Mouse (Mus musculus): ENCODE data around the gene Neb. TPM values are rescaled to one million over a fixed set of nuclear protein-coding genes. Genes with fewer than 3 reads are reported as not detected.
A peak's percentile ranks its signal among the peaks of the same experiment; 100 is the strongest.

Gene Neb
- polyA plus RNA-seq, 1 experiment from 2014 or later = 3.5 TPM

DNA sequence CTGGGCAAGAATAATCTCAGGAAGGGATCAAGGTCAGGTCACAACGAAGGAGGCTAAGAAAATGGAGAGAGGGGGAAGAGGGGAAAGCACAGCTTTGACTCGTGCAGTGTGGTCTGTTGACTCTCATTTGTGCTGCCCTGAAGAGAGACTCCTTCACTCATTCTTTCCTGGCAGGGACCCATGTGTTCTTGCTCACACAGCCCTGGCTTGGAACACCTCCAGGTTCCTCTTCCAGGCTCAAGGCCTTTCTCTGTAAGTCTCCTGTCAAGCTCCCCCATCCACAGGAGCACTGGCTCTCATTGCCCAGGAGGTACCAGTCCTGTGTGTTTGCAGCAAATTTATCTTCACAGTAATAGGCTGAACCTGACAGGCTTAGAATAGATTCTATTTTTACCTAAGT lies 7.2 kb downstream of the Neb start:
- Histone ChIP-seq H3K4me1 (replicated peaks) (no peaks in the 10 kb centered on the region), H3K4me2 (no peak overlapping the region), H3K27ac (replicated peaks) (no peak overlapping the region), H3K27me3 (no peaks in the 10 kb centered on the region), H3K9ac (no peak overlapping the region), H3K9me3 (no peaks in the 10 kb centered on the region), H3K4me3 (no peak overlapping the region), H3K36me3 (no peaks in the 10 kb centered on the region)
- ATAC-seq (ENCODE audit: low read depth) = no peak
- 79% methylated on average over 2 of the region's 2 CpGs for WGBS

DNA sequence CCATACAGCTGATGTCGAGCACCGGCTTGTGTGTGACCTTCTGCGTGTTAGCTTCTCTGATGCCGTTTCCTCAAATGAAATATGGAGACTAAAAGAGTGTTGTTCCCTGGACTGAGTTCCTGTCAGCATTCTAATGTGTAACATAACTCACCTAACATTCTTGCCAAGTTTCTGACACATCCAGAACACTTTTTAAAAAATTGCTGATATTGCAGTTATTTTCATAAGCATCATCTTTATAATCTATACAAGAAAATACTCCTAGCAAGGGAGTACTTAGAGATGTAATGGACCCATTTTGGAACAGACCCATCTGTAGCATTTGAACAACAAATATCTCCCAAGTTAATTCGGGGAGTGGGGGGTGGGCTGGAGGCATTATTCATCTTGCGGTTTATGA lies 8.7 kb downstream of the Neb start:
- no peak for ATAC-seq (ENCODE audit: low read depth)
- no peaks in the 10 kb centered on the region for H3K9me3 ChIP-seq
- no peaks in the 10 kb centered on the region for H3K36me3 ChIP-seq
- H3K4me3 ChIP-seq = no peak overlapping the region
- H3K4me1 ChIP-seq (replicated peaks) = 0 out of 2 replicates have a peak, but pooled peaks cover 5% of the 10 kb centered on the region
- H3K4me2 ChIP-seq = no peak overlapping the region
- 85% methylated on average over 6 of the region's 6 CpGs for WGBS
- H3K27ac ChIP-seq (replicated peaks) = no peak overlapping the region
- H3K9ac ChIP-seq = no peak overlapping the region
- H3K27me3 ChIP-seq = no peaks in the 10 kb centered on the region

DNA sequence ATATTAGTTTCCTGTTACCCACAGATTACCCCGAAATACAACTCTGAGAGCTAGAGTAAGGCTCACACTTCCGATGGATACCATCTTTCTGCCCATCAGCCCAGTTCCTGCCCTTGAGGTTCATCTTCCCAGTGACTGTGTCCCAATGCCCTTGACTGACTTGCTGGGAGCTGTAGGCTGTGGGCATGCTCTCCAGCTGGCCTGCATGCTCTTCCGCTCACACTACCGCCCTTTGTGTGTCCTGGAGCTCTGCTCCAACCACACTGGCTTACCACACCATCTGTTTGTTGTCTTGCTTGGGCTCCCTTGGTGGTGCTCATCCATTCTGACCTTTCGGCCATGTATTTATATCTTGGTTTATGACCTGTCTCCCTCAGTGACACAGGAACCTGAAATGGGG lies 10.6 kb downstream of the Neb start:
- Histone ChIP-seq H3K4me1 (replicated peaks) (0 out of 2 replicates have a peak, but pooled peaks cover 9% of the 10 kb centered on the region), H3K9ac (no peak overlapping the region), H3K4me3 (no peak overlapping the region), H3K27ac (replicated peaks) (no peak overlapping the region), H3K27me3 (no peaks in the 10 kb centered on the region), H3K36me3 (no peaks in the 10 kb centered on the region), H3K4me2 (no peak overlapping the region), H3K9me3 (no peaks in the 10 kb centered on the region)
- WGBS = 90% methylated on average over 5 of the region's 5 CpGs
- ATAC-seq (ENCODE audit: low read depth) = no peak

DNA sequence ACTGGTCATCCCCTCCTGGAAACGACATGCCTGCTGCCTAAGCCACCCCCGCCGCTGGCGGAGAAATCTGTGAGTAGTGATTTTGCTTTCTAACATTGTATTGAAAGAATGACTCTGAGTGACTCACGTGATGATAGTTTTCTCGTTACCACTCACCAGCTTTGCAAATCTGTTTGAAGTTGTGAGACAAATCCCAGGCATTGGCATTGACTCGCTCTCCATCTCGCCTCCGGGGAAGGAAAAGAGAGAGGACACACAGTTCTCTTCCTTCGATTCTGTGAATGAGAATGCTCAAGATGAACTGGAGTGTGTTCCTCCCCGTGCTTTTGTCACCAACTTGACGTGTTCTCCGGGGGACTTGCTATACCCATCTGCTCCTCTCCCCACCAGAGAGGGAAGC lies 11.0 kb downstream of the Neb start:
- no peaks in the 10 kb centered on the region for H3K9me3 ChIP-seq
- no peaks in the 10 kb centered on the region for H3K36me3 ChIP-seq
- H3K27ac ChIP-seq (replicated peaks) = no peak overlapping the region
- no peak overlapping the region for H3K4me3 ChIP-seq
- no peaks in the 10 kb centered on the region for H3K27me3 ChIP-seq
- 79% methylated on average over 13 of the region's 13 CpGs for WGBS
- no peak overlapping the region for H3K9ac ChIP-seq
- no peak for ATAC-seq (ENCODE audit: low read depth)
- H3K4me1 ChIP-seq (replicated peaks) = 0 out of 2 replicates have a peak, but pooled peaks cover 9% of the 10 kb centered on the region
- no peak overlapping the region for H3K4me2 ChIP-seq

DNA sequence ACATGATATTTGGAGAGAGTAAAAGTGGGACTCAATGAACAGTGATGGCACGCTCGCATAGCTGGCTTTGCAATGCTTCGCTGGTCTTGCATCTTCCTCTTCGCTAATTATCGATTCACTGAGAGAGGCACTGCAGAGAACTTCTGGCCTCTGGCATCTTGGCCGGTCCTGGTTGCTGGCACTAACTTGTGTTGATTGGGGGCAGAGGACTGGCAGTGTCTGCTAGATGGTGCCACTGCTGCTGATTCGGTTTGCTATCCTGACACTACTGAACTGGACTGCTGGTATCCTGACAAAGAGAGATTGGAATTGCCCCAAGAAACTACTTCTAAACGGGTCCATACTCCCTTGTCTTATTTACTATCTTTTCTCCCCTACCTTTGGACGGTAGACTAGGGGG lies 17.2 kb downstream of the Neb start:
- Histone ChIP-seq H3K9ac (no peak overlapping the region), H3K36me3 (no peaks in the 10 kb centered on the region), H3K27ac (replicated peaks) (no peak overlapping the region), H3K4me1 (replicated peaks) (peaks cover 19% of the 10 kb centered on the region), H3K4me2 (no peak overlapping the region), H3K4me3 (no peak overlapping the region), H3K9me3 (no peaks in the 10 kb centered on the region), H3K27me3 (no peaks in the 10 kb centered on the region)
- ATAC-seq (ENCODE audit: low read depth) = no peak
- 94% methylated on average over 9 of the region's 9 CpGs for WGBS

DNA sequence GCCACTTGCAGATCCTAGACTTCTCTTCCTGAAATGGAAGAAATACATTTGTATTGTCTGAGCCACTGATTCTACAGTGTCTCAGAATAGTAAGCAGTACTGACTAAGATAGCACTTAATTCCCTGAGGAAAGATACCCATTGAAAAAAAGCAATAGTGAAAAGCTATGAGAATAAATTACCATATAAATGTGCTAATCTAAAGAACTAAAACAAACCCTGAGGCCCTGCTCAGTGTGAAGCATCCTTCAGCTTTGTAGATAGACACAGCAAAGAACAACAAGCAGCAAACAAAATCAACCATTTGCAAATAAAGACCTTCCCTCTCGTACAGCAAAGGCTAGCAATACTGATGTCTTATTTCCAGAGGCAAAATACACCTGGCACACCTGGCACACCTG lies 18.6 kb downstream of the Neb start:
- ATAC-seq (ENCODE audit: low read depth) = peak; percentile 85
- Histone ChIP-seq H3K9me3 (no peaks in the 10 kb centered on the region), H3K36me3 (no peaks in the 10 kb centered on the region), H3K27ac (replicated peaks) (peak overlapping the region; percentile 68), H3K27me3 (no peaks in the 10 kb centered on the region), H3K4me3 (no peak overlapping the region), H3K9ac (no peak overlapping the region), H3K4me1 (replicated peaks) (peaks cover 15% of the 10 kb centered on the region), H3K4me2 (no peak overlapping the region)
- 47% methylated on average over 1 of the region's 1 CpGs for WGBS

DNA sequence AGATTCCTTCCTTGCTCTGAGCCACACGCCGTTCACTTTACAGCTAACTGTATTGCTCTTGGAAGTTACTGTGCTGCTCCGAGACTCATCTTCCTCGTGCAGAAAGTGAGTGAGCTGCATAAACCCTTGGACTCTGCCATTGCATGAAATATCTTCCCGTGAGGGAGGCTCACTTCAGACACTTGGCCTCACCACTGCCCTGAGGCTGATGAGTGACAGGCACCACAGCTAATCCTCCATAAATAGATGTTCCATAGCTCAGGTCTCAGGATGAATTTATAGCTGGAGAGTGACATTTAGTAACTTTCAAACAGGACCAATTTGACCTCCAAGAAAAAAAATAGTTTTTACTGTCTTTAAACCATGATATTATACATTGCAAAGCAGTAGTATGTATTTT lies 20.1 kb downstream of the Neb start:
- 85% methylated on average over 5 of the region's 5 CpGs for WGBS
- ATAC-seq (ENCODE audit: low read depth) = no peak

DNA sequence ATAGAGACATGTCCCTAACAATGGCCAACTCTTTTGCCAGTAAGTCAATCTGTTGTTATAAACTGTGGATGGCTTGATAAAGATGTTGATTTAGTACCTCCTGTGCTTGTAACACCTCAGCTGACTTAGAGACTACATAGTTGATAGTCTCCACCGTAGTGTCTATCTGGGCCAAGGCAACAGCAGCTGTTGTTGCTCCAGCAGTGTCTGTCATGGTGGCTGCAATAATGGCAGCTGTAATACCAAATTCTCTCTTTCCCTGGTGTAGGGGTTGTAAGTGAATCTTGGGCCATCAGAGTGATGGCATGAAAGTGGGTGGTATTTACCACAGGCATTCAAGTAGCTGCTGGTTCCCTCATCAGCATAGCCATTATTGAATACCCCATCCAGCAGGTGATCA lies 27.2 kb downstream of the Neb start:
- Histone ChIP-seq H3K4me1 (replicated peaks) (no peaks in the 10 kb centered on the region), H3K9ac (no peak overlapping the region), H3K27ac (replicated peaks) (no peak overlapping the region), H3K4me3 (no peak overlapping the region), H3K4me2 (no peak overlapping the region), H3K36me3 (no peaks in the 10 kb centered on the region), H3K9me3 (0 out of 2 replicates have a peak, but pooled peaks cover 3% of the 10 kb centered on the region), H3K27me3 (no peaks in the 10 kb centered on the region)
- no peak for ATAC-seq (ENCODE audit: low read depth)
- WGBS = 87% methylated on average over 1 of the region's 1 CpGs

More for the DNA sequence above, 20.1 kb downstream of the Neb start:
- Histone ChIP-seq H3K4me3 (no peak overlapping the region), H3K36me3 (no peaks in the 10 kb centered on the region), H3K9me3 (no peaks in the 10 kb centered on the region), H3K27me3 (no peaks in the 10 kb centered on the region), H3K4me2 (no peak overlapping the region), H3K9ac (no peak overlapping the region), H3K27ac (replicated peaks) (no peak overlapping the region), H3K4me1 (replicated peaks) (peaks cover 10% of the 10 kb centered on the region)

DNA sequence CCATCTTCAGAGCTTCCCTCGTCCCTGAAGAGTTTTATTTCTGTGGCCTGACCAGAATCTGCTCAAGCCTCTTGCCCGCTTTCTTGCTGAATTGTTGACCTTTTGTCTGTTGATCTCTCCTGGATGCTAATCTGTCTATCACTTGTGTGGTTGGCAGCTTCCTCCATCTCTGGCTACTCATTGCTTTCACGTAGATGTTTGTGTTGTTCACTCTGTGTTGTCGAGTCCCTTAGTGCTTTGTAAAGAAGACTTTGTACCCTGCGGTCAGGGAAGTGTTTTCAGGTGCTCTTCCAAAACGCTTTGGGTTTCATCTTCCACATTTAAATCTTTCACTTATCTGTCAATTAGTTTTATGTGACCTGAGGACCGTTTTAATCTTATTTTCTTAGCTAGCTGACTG lies 37.3 kb downstream of the Neb start:
- no peak overlapping the region for H3K4me3 ChIP-seq
- H3K4me1 ChIP-seq (replicated peaks) = no peaks in the 10 kb centered on the region
- H3K9me3 ChIP-seq = no peaks in the 10 kb centered on the region
- H3K27ac ChIP-seq (replicated peaks) = no peak overlapping the region
- ATAC-seq (ENCODE audit: low read depth) = no peak
- no peaks in the 10 kb centered on the region for H3K36me3 ChIP-seq
- WGBS = 83% methylated on average over 7 of the region's 7 CpGs
- no peaks in the 10 kb centered on the region for H3K27me3 ChIP-seq
- H3K4me2 ChIP-seq = no peak overlapping the region
- H3K9ac ChIP-seq = no peak overlapping the region

DNA sequence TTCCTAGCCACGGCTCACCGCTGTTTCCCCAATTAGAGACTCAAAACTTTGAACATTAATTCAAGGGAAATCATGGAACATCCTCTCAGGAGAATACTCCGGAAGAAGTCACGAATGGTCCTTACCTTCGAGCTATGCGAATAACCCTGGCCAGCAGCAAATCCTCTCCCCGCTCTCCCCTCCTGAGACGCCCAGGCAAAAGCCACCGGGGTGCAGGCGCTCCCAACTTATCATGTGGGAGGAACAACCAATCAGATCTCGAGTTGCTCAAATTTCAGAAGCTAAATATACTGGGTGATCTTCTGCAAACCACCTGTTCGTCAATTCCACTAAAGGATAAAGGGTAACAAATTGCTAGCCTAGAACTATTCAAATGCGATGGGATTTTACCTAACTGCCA lies 42.7 kb downstream of the Neb start:
- H3K27ac ChIP-seq (replicated peaks) = no peak overlapping the region
- no peaks in the 10 kb centered on the region for H3K4me1 ChIP-seq (replicated peaks)
- no peaks in the 10 kb centered on the region for H3K9me3 ChIP-seq
- no peak for ATAC-seq (ENCODE audit: low read depth)
- H3K4me2 ChIP-seq = no peak overlapping the region
- WGBS = 85% methylated on average over 13 of the region's 13 CpGs
- H3K4me3 ChIP-seq = no peak overlapping the region
- H3K9ac ChIP-seq = no peak overlapping the region
- H3K36me3 ChIP-seq = no peaks in the 10 kb centered on the region
- no peaks in the 10 kb centered on the region for H3K27me3 ChIP-seq

DNA sequence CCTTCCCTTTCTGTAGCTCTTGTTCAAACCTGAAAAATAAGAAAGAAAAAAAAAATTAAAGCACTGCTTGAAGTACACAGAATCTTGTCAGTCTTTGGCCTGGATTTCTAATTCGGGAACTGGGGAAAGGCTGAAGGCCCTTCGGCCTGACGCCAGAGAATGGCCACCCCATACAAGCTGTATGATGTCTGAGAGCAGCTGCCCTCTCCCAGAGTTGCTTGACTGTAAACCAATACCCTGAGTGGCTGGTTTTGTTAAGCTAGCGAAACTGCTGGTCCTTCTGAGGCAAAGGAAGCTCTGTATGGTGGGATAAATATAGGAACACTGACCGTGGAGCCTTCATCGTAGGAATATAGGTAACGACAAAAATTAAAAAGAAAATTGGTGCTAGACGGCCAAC lies 43.2 kb downstream of the Neb start:
- ATAC-seq (ENCODE audit: low read depth) = no peak
- 93% methylated on average over 8 of the region's 8 CpGs for WGBS
- H3K4me3 ChIP-seq = no peak overlapping the region
- H3K9me3 ChIP-seq = no peaks in the 10 kb centered on the region
- H3K4me2 ChIP-seq = no peak overlapping the region
- H3K9ac ChIP-seq = no peak overlapping the region
- no peaks in the 10 kb centered on the region for H3K27me3 ChIP-seq
- H3K27ac ChIP-seq (replicated peaks) = no peak overlapping the region
- H3K36me3 ChIP-seq = no peaks in the 10 kb centered on the region
- H3K4me1 ChIP-seq (replicated peaks) = no peaks in the 10 kb centered on the region

DNA sequence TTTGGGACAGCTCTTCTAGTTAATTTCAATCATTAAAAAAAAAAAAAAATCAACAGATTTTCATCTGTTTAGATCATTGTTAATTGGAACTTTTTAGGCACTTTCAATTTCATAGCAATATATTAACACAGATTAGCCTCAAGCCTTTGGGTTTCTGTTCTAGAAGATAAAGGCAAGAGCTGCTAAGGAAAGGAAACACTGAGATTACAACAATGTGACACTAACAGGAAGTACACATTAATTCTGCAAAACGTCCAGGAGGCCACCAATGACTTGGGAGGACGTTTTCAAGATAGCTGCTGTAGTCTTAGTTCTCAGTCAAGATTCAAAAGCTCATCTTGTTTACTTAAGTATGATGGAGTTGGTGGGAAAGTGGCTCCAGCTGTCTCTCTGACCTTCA lies 44.7 kb downstream of the Neb start:
- Histone ChIP-seq H3K4me1 (replicated peaks) (no peaks in the 10 kb centered on the region), H3K27ac (replicated peaks) (no peak overlapping the region), H3K4me2 (no peak overlapping the region), H3K9me3 (no peaks in the 10 kb centered on the region), H3K36me3 (no peaks in the 10 kb centered on the region), H3K4me3 (no peak overlapping the region), H3K27me3 (no peaks in the 10 kb centered on the region), H3K9ac (no peak overlapping the region)
- 48% methylated on average over 2 of the region's 2 CpGs for WGBS
- ATAC-seq (ENCODE audit: low read depth) = no peak

DNA sequence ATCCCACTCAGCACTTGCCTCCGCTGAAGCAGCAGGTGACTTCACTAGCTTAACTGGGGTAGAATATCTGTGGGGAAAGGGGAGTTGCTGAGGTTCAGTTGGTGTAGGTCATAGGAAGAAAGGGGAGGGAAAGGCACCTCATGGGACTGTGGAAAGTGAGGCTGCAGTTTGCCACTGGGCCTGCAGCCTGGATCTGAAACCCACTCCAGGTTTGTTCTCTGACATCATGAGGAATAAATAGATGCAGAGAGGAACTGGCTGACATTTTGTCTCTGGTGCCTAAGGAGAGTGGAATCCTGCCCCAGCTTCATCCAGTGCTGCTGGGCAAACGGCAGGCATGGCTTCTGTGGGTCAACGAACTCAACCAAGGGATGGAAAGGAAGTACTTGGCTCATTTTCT lies 46.5 kb downstream of the Neb start:
- WGBS = 90% methylated on average over 3 of the region's 3 CpGs
- Histone ChIP-seq H3K4me3 (no peak overlapping the region), H3K4me2 (no peak overlapping the region), H3K9me3 (no peaks in the 10 kb centered on the region), H3K4me1 (replicated peaks) (no peaks in the 10 kb centered on the region), H3K27ac (replicated peaks) (no peak overlapping the region), H3K9ac (no peak overlapping the region), H3K36me3 (no peaks in the 10 kb centered on the region), H3K27me3 (no peaks in the 10 kb centered on the region)
- no peak for ATAC-seq (ENCODE audit: low read depth)

Data from neural tube, embryonic 13.5 days (tissue).